Mouse (Mus musculus): ENCODE results near the gene Olfr1279. TPM values are rescaled to one million over a fixed set of nuclear protein-coding genes. Genes with fewer than 3 reads are reported as not detected.

Olfr1279 gene
- polyA plus RNA-seq (2017; shearing (Covaris generic)) = not detected

GRCm38 (mm10) chr2:111300374-111300773, at the start of gene Olfr1279:
Gene Olfr1279, plus strand, starts transcription at chr2:111300635.

GRCm38 (mm10) chr2:111254216-111254615, 46.2 kb upstream of the Olfr1279 start, which contains the start of gene Olfr1276:
Gene Olfr1276, plus strand, starts transcription at chr2:111254516.

GRCm38 (mm10) chr2:111274006-111274405, 26.4 kb upstream of the Olfr1279 start, which contains the start of gene Olfr1277:
Gene Olfr1277, minus strand, starts transcription at chr2:111274106.

GRCm38 (mm10) chr2:111289836-111290235, 10.6 kb upstream of the Olfr1279 start, which contains the start of gene Olfr1278:
Gene Olfr1278, plus strand, starts transcription at chr2:111290136.

GRCm38 (mm10) chr2:111313717-111314116, 13.3 kb downstream of the Olfr1279 start, which contains the start of gene Olfr1280:
Gene Olfr1280, plus strand, starts transcription at chr2:111314017.

GRCm38 (mm10) chr2:111326220-111326619, 25.8 kb downstream of the Olfr1279 start, which contains the start of gene Olfr1281:
Gene Olfr1281, plus strand, starts transcription at chr2:111326520.

GRCm38 (mm10) chr2:111335976-111336375, 35.5 kb downstream of the Olfr1279 start, which contains the start of gene Olfr1282:
Gene Olfr1282, minus strand, starts transcription at chr2:111336076.

Other genes with a start within 250 kb of the Olfr1279 start
- not detected for gene Gm13941, start 194.7 kb upstream of the Olfr1279 start, polyA plus RNA-seq (2017; shearing (Covaris generic))
- gene Gm15130, start 147.7 kb upstream of the Olfr1279 start, polyA plus RNA-seq (2017; shearing (Covaris generic)) = not detected
- not detected for gene 4930430A15Rik, start 71.0 kb upstream of the Olfr1279 start, polyA plus RNA-seq (2017; shearing (Covaris generic))
- gene Olfr1275, start 65.3 kb upstream of the Olfr1279 start, polyA plus RNA-seq (2017; shearing (Covaris generic)) = not detected
- gene Olfr1276, start 46.1 kb upstream of the Olfr1279 start, polyA plus RNA-seq (2017; shearing (Covaris generic)) = not detected
- 0.12 TPM for gene Olfr1277, start 26.5 kb upstream of the Olfr1279 start, polyA plus RNA-seq (2017; shearing (Covaris generic))
- gene Olfr1278, start 10.5 kb upstream of the Olfr1279 start, polyA plus RNA-seq (2017; shearing (Covaris generic)) = not detected
- gene Olfr1280, start 13.4 kb downstream of the Olfr1279 start, polyA plus RNA-seq (2017; shearing (Covaris generic)) = not detected
- gene Olfr1281, start 25.9 kb downstream of the Olfr1279 start, polyA plus RNA-seq (2017; shearing (Covaris generic)) = not detected
- not detected for gene Olfr1282, start 35.4 kb downstream of the Olfr1279 start, polyA plus RNA-seq (2017; shearing (Covaris generic))
- not detected for gene Olfr1283, start 66.2 kb downstream of the Olfr1279 start, polyA plus RNA-seq (2017; shearing (Covaris generic))
- 0.34 TPM for gene Olfr1284, start 74.9 kb downstream of the Olfr1279 start, polyA plus RNA-seq (2017; shearing (Covaris generic))
- not detected for gene Olfr1286, start 122.5 kb downstream of the Olfr1279 start, polyA plus RNA-seq (2017; shearing (Covaris generic))
- gene Olfr1287, start 148.5 kb downstream of the Olfr1279 start, polyA plus RNA-seq (2017; shearing (Covaris generic)) = not detected
- gene Olfr1288, start 173.5 kb downstream of the Olfr1279 start, polyA plus RNA-seq (2017; shearing (Covaris generic)) = not detected
- not detected for gene Olfr1289, start 180.2 kb downstream of the Olfr1279 start, polyA plus RNA-seq (2017; shearing (Covaris generic))
- not detected for gene Olfr1290, start 193.2 kb downstream of the Olfr1279 start, polyA plus RNA-seq (2017; shearing (Covaris generic))
- 0.10 TPM for gene Olfr1291-ps1, start 196.5 kb downstream of the Olfr1279 start, polyA plus RNA-seq (2017; shearing (Covaris generic))
- not detected for gene Olfr1293-ps, start 224.6 kb downstream of the Olfr1279 start, polyA plus RNA-seq (2017; shearing (Covaris generic))
- gene Olfr1294, start 239.7 kb downstream of the Olfr1279 start, polyA plus RNA-seq (2017; shearing (Covaris generic)) = not detected

Data from effector memory CD4-positive, alpha-beta T cell, adult 5 months (primary cell).